In genomic region chr11:116241744-116242235, GRCm38 (mm10) we compare ENCODE assay signal across 14 mouse cellular contexts. TPM values are rescaled to one million over a fixed set of nuclear protein-coding genes. Genes with fewer than 3 reads are reported as not detected.
DNase-seq lines count a peak whose midpoint lies in the region; ATAC-seq and TF ChIP-seq lines count a peak whose summit lies in the region.
"Had no signal": no experiment of that assay in that cellular context is flagged by ENCODE, and none has a peak within 500 bp of the region (broad histone marks: within the 10 kb centered on the region; RNA-seq: fewer than 3 reads in every experiment).

No protein-coding gene starts in this region.

- peak overlapping the region; percentile 27; the same call in 1 of the 2 replicates for H3K9ac ChIP-seq in ES-E14 (ENCODE audit: insufficient read depth, low read depth, low read length, poor library complexity, severe bottlenecking)
- no peak overlapping the region for H3K9ac ChIP-seq in lung, postnatal 0 days (replicated peaks; ENCODE audit: low read depth)
- H3K9ac ChIP-seq: forebrain, embryonic 15.5 days; hindbrain, embryonic 15.5 days had no signal

- H3K27me3 ChIP-seq in limb, embryonic 10.5 days (ENCODE audit: low read depth, poor library complexity, severe bottlenecking): peaks cover 21% of the 10 kb centered on the region
- H3K27me3 ChIP-seq in lung, postnatal 0 days (replicated peaks; ENCODE audit: insufficient read depth, low read length): no peaks in the 10 kb centered on the region

- no peak for ATAC-seq in lung, postnatal 0 days
- ATAC-seq: activated CD4-positive, CD25-positive, alpha-beta regulatory T cell, adult 4 months; forebrain, embryonic 15.5 days had no signal

- no peak for DNase-seq in ES-E14 (ENCODE audit: low read depth, low spot score)
- DNase-seq in embryo, embryonic 10.5 days (ENCODE audit: low spot score): peak; percentile 77
- peak; percentile 54 for DNase-seq in kidney, adult 11 months
- peak; percentile 82 for DNase-seq in limb, embryonic 10.5 days (ENCODE audit: low spot score)
- DNase-seq in lung, postnatal 0 days (ENCODE audit: low spot score): no peak
- no peak for DNase-seq in adrenal gland, postnatal 14 days
- no peak for DNase-seq in layer of hippocampus, postnatal 14 days (ENCODE audit: low spot score in 2 of 2)
- DNase-seq in urinary bladder, postnatal 36 days (ENCODE audit: low spot score in 2 of 2): no peak
- DNase-seq: heart, adult 2 months; lung, postnatal 4 days; thymus, adult 2 months had no signal

- in situ Hi-C loops in ES-E14 (cut with MboI; ENCODE audit: low sequenced_read_pairs in 2 of 2, unreplicated experiment in 2 of 2): no loop called here

- H3K4me3 ChIP-seq in ES-E14 (ENCODE audit: insufficient read depth in 1 of 2, low read depth in 1 of 2, low read length in 2 of 2, poor library complexity in 1 of 2, severe bottlenecking in 1 of 2): peak overlapping the region in 1 of 2 experiments; percentile 24; a peak in 1 of 4 replicates
- H3K4me3 ChIP-seq in limb, embryonic 10.5 days: peak overlapping the region; percentile 23
- H3K4me3 ChIP-seq in lung, postnatal 0 days (ENCODE audit: low read depth, low read length): no peak overlapping the region
- H3K4me3 ChIP-seq: forebrain, embryonic 15.5 days; heart, adult 2 months; hindbrain, embryonic 15.5 days had no signal

- 12% methylated on average over 12 of the region's 12 CpGs for WGBS in limb, embryonic 10.5 days
- WGBS in lung, postnatal 0 days: 52% methylated on average over 12 of the region's 12 CpGs

- TF ChIP-seq EP300 in lung, postnatal 0 days (IDR thresholded peaks at IDR 0.05): no peak

- TF ChIP-seq CTCF in lung, postnatal 0 days (IDR thresholded peaks at IDR 0.05): no peak

- peaks cover 2 to 12% of the 10 kb centered on the region in 2 experiments; a peak in 1 of 4 replicates for H3K4me1 ChIP-seq in ES-E14 (ENCODE audit: control insufficient read depth in 2 of 2, insufficient read depth in 2 of 2, low read length in 2 of 2, poor library complexity in 1 of 2)
- peaks cover 59% of the 10 kb centered on the region for H3K4me1 ChIP-seq in limb, embryonic 10.5 days
- 0 out of 2 replicates have a peak, but pooled peaks cover 3% of the 10 kb centered on the region for H3K4me1 ChIP-seq in lung, postnatal 0 days (ENCODE audit: insufficient read depth, low read depth, low read length)
- H3K4me1 ChIP-seq: forebrain, embryonic 15.5 days; hindbrain, embryonic 15.5 days had no signal

- no peaks in the 10 kb centered on the region for H3K9me3 ChIP-seq in ES-E14 (ENCODE audit: control insufficient read depth, insufficient read depth, low read depth, low read length)
- H3K9me3 ChIP-seq in limb, embryonic 10.5 days (replicated peaks): no peaks in the 10 kb centered on the region
- no peaks in the 10 kb centered on the region for H3K9me3 ChIP-seq in lung, postnatal 0 days (ENCODE audit: low read length)
- H3K9me3 ChIP-seq: forebrain, embryonic 15.5 days; hindbrain, embryonic 15.5 days had no signal

- H3K4me2 ChIP-seq in lung, postnatal 0 days (replicated peaks; ENCODE audit: low read depth, low read length): no peak overlapping the region
- H3K4me2 ChIP-seq: forebrain, embryonic 15.5 days; hindbrain, embryonic 15.5 days had no signal

- H3K36me3 ChIP-seq in ES-E14 (ENCODE audit: control insufficient read depth, insufficient read depth, low read length, poor library complexity, severe bottlenecking): peaks cover 23% of the 10 kb centered on the region
- H3K36me3 ChIP-seq in limb, embryonic 10.5 days: peaks cover 41% of the 10 kb centered on the region
- peaks cover 23% of the 10 kb centered on the region; the same call in 1 of the 2 replicates for H3K36me3 ChIP-seq in lung, postnatal 0 days (ENCODE audit: insufficient read depth, low read length)

- H3K27ac ChIP-seq in ES-E14 (ENCODE audit: insufficient read depth, low read depth, low read length, poor library complexity, severe bottlenecking): no peak overlapping the region
- peak overlapping the region; percentile 91 for H3K27ac ChIP-seq in limb, embryonic 10.5 days
- H3K27ac ChIP-seq in lung, postnatal 0 days (ENCODE audit: low read length): no peak overlapping the region
- H3K27ac ChIP-seq: forebrain, embryonic 15.5 days; heart, adult 2 months; hindbrain, embryonic 15.5 days had no signal

TF ChIP-seq in ES-E14, 5 proteins besides CTCF, POLR2A, EP300 and RAD21:
- TF ChIP-seq HCFC1 (IDR thresholded peaks at IDR 0.05; ENCODE audit: borderline replicate concordance, insufficient read depth, low read length): no peak
- no peak for TF ChIP-seq ZNF384 (IDR thresholded peaks at IDR 0.05; ENCODE audit: low read depth, low read length)
- TF ChIP-seq ZC3H11A (IDR thresholded peaks at IDR 0.05; ENCODE audit: borderline replicate concordance, low read depth, low read length): no peak
- TF ChIP-seq MAFK (IDR thresholded peaks at IDR 0.05; ENCODE audit: insufficient read depth, low read depth, low read length): no peak
- TF ChIP-seq CHD2 (IDR thresholded peaks at IDR 0.05; ENCODE audit: low read depth, low read length): no peak
TF ChIP-seq in ES-E14: peak in this region for 0.

RNA-seq across cellular contexts. Expression of gene Evpl, which starts 3.9 kb away (rescaled TPM):
- total RNA-seq in ES-E14 (2012; rRNA removed): 2.9 and 4.5 TPM in 2 replicates
- polyA plus RNA-seq in limb, embryonic 10.5 days (2016; fragmentation: Nextera tagmentation; extraction: Ambion mirVana): 1.4 and 1.7 TPM in 2 replicates
- 2.9 and 4.2 TPM in 2 replicates for polyA plus RNA-seq in lung, postnatal 0 days (2015; fragmentation: Nextera tagmentation; extraction: Ambion mirVana)
- total RNA-seq in adrenal gland, postnatal 14 days (2021): 1.3 and 1.7 TPM in 2 replicates
- under 1 TPM; 0.44 to 0.72 TPM for total RNA-seq in layer of hippocampus, postnatal 14 days (2021)
- polyA plus RNA-seq: activated CD4-positive, CD25-positive, alpha-beta regulatory T cell, adult 4 months had no signal

RNA-seq across cellular contexts. Expression of gene Srp68, which starts 32.2 kb away (rescaled TPM):
- total RNA-seq in ES-E14 (2012; rRNA removed): 33.4 and 38.2 TPM in 2 replicates
- 121 and 123 TPM in 2 replicates for polyA plus RNA-seq in limb, embryonic 10.5 days (2016; fragmentation: Nextera tagmentation; extraction: Ambion mirVana)
- polyA plus RNA-seq in lung, postnatal 0 days (2015; fragmentation: Nextera tagmentation; extraction: Ambion mirVana): 43.0 and 47.4 TPM in 2 replicates
- total RNA-seq in adrenal gland, postnatal 14 days (2021): 63.1 and 70.4 TPM in 2 replicates
- total RNA-seq in layer of hippocampus, postnatal 14 days (2021): 10 to 100 TPM; 52.0 to 55.7 TPM

RNA-seq across cellular contexts. Expression of gene Galr2, which starts 38.9 kb away (rescaled TPM):
- 1.8 and 3.3 TPM in 2 replicates for total RNA-seq in ES-E14 (2012; rRNA removed)
- polyA plus RNA-seq in limb, embryonic 10.5 days (2016; fragmentation: Nextera tagmentation; extraction: Ambion mirVana): 0.11 TPM in 1 of 2 replicates, not detected in the other
- 0.11 TPM in 1 of 2 replicates, not detected in the other for polyA plus RNA-seq in lung, postnatal 0 days (2015; fragmentation: Nextera tagmentation; extraction: Ambion mirVana)
- not detected in 2 replicates for total RNA-seq in adrenal gland, postnatal 14 days (2021)
- not detected for total RNA-seq in layer of hippocampus, postnatal 14 days (2021)
- total RNA-seq: heart, adult 2 months had no signal
- polyA plus RNA-seq: activated CD4-positive, CD25-positive, alpha-beta regulatory T cell, adult 4 months; forebrain, embryonic 15.5 days had no signal

RNA-seq across cellular contexts. Expression of gene Acox1, which starts 42.9 kb away (rescaled TPM):
- total RNA-seq in ES-E14 (2012; rRNA removed): 11.2 and 16.5 TPM in 2 replicates
- 13.0 and 16.7 TPM in 2 replicates for polyA plus RNA-seq in limb, embryonic 10.5 days (2016; fragmentation: Nextera tagmentation; extraction: Ambion mirVana)
- 31.7 and 33.5 TPM in 2 replicates for polyA plus RNA-seq in lung, postnatal 0 days (2015; fragmentation: Nextera tagmentation; extraction: Ambion mirVana)
- 150 and 199 TPM in 2 replicates for total RNA-seq in adrenal gland, postnatal 14 days (2021)
- 100 to 1,000 TPM; 123 to 125 TPM for total RNA-seq in layer of hippocampus, postnatal 14 days (2021)

RNA-seq across cellular contexts. Expression of gene Ten1, which starts 43.1 kb away (rescaled TPM):
- 17.0 and 19.1 TPM in 2 replicates for total RNA-seq in ES-E14 (2012; rRNA removed)
- 61.5 and 65.4 TPM in 2 replicates for polyA plus RNA-seq in limb, embryonic 10.5 days (2016; fragmentation: Nextera tagmentation; extraction: Ambion mirVana)
- 74.7 and 79.0 TPM in 2 replicates for polyA plus RNA-seq in lung, postnatal 0 days (2015; fragmentation: Nextera tagmentation; extraction: Ambion mirVana)
- 16.7 and 20.0 TPM in 2 replicates for total RNA-seq in adrenal gland, postnatal 14 days (2021)
- total RNA-seq in layer of hippocampus, postnatal 14 days (2021): 10 to 100 TPM; 42.9 to 53.7 TPM

Comparison
In these comparisons a context has a peak if more than half of its experiments do, and no peak if none do; other contexts are left out.
1. DNase-seq: peak in embryo, embryonic 10.5 days (single experiment), kidney, adult 11 months (single experiment) and limb, embryonic 10.5 days (single experiment); none in ES-E14 (single experiment), lung, postnatal 0 days (single experiment), adrenal gland, postnatal 14 days (single experiment), layer of hippocampus, postnatal 14 days (0 of 2) and urinary bladder, postnatal 36 days (0 of 2).